Mouse (Mus musculus): Measurements from ENCODE around the gene Ccdc65. TPM values are rescaled to one million over a fixed set of nuclear protein-coding genes. Genes with fewer than 3 reads are reported as not detected.

Ccdc65 gene
- polyA plus RNA-seq, 1 experiment from 2014 or later, result 5.7 TPM

GRCm38 (mm10) chr15:98727443-98728321, 19.7 kb downstream of the Ccdc65 start, which contains the start of gene Fkbp11:
TSS of gene Fkbp11 (minus strand) at chr15:98728198.
- H3K9ac ChIP-seq (replicated peaks; ENCODE audit: low read length), result peak within 1 kb of the TSS; percentile 38
- no peak within 1 kb of the TSS for H3K27ac ChIP-seq (replicated peaks; ENCODE audit: low read depth, low read length)
- H3K4me1 ChIP-seq (ENCODE audit: control insufficient read depth, insufficient read depth, low read length), result peaks cover 6% of the 10 kb centered on the region
- H3K27me3 ChIP-seq (ENCODE audit: control insufficient read depth, insufficient read depth, low read length), result peaks cover 17% of the 10 kb centered on the region; the same call in 1 of the 2 replicates
- no peaks in the 10 kb centered on the region for H3K36me3 ChIP-seq (ENCODE audit: control insufficient read depth, insufficient read depth, low read length)
- ATAC-seq (ENCODE audit: low FRiP score, low TSS enrichment) (peak; percentile 43; the same call in 1 of the 2 replicates), DNase-seq (peak; percentile 67)
- WGBS, result under 1% methylated on average over 39 of the region's 39 CpGs
- H3K9me3 ChIP-seq (ENCODE audit: control insufficient read depth, low read length), result no peaks in the 10 kb centered on the region
- peak within 1 kb of the TSS; percentile 33 for H3K4me3 ChIP-seq (replicated peaks; ENCODE audit: low read depth, low read length)
- H3K4me2 ChIP-seq (ENCODE audit: low read length), result peak within 1 kb of the TSS; percentile 76

GRCm38 (mm10) chr15:98728366-98728765, 20.4 kb downstream of the Ccdc65 start:
- 43% methylated on average over 9 of the region's 9 CpGs for WGBS
- peaks cover 14% of the 10 kb centered on the region; the same call in 1 of the 2 replicates for H3K27me3 ChIP-seq (ENCODE audit: control insufficient read depth, insufficient read depth, low read length)
- H3K27ac ChIP-seq (replicated peaks; ENCODE audit: low read depth, low read length), result no peak overlapping the region
- H3K36me3 ChIP-seq (ENCODE audit: control insufficient read depth, insufficient read depth, low read length), result no peaks in the 10 kb centered on the region
- H3K9ac ChIP-seq (replicated peaks; ENCODE audit: low read length), result no peak overlapping the region
- H3K4me3 ChIP-seq (replicated peaks; ENCODE audit: low read depth, low read length), result no peak overlapping the region
- DNase-seq (no peak), ATAC-seq (ENCODE audit: low FRiP score, low TSS enrichment) (no peak)
- peaks cover 6% of the 10 kb centered on the region for H3K4me1 ChIP-seq (ENCODE audit: control insufficient read depth, insufficient read depth, low read length)
- H3K4me2 ChIP-seq (ENCODE audit: low read length), result peak overlapping the region; percentile 76
- no peaks in the 10 kb centered on the region for H3K9me3 ChIP-seq (ENCODE audit: control insufficient read depth, low read length)

GRCm38 (mm10) chr15:98729791-98730545, 22.0 kb downstream of the Ccdc65 start:
- H3K9me3 ChIP-seq (ENCODE audit: control insufficient read depth, low read length), result no peaks in the 10 kb centered on the region

GRCm38 (mm10) chr15:98730790-98731189, 22.8 kb downstream of the Ccdc65 start:
- no peak overlapping the region for H3K4me3 ChIP-seq (replicated peaks; ENCODE audit: low read depth, low read length)
- no peak for DNase-seq
- peaks cover 1% of the 10 kb centered on the region for H3K36me3 ChIP-seq (ENCODE audit: control insufficient read depth, insufficient read depth, low read length)
- peaks cover 6% of the 10 kb centered on the region for H3K4me1 ChIP-seq (ENCODE audit: control insufficient read depth, insufficient read depth, low read length)
- H3K9me3 ChIP-seq (ENCODE audit: control insufficient read depth, low read length), result no peaks in the 10 kb centered on the region
- H3K27me3 ChIP-seq (ENCODE audit: control insufficient read depth, insufficient read depth, low read length), result peaks cover 9% of the 10 kb centered on the region; the same call in 1 of the 2 replicates
- no peak overlapping the region for H3K4me2 ChIP-seq (ENCODE audit: low read length)
- H3K9ac ChIP-seq (replicated peaks; ENCODE audit: low read length), result no peak overlapping the region
- WGBS, result 84% methylated on average over 6 of the region's 6 CpGs
- no peak overlapping the region for H3K27ac ChIP-seq (replicated peaks; ENCODE audit: low read depth, low read length)
- no peak for ATAC-seq (ENCODE audit: low FRiP score, low TSS enrichment)

More at GRCm38 (mm10) chr15:98729791-98730545, 22.0 kb downstream of the Ccdc65 start:
- Histone ChIP-seq H3K4me2 (ENCODE audit: low read length) (no peak overlapping the region), H3K4me1 (ENCODE audit: control insufficient read depth, insufficient read depth, low read length) (peaks cover 6% of the 10 kb centered on the region), H3K27me3 (ENCODE audit: control insufficient read depth, insufficient read depth, low read length) (peaks cover 9% of the 10 kb centered on the region; the same call in 1 of the 2 replicates), H3K4me3 (replicated peaks; ENCODE audit: low read depth, low read length) (no peak overlapping the region), H3K36me3 (ENCODE audit: control insufficient read depth, insufficient read depth, low read length) (no peaks in the 10 kb centered on the region), H3K9ac (replicated peaks; ENCODE audit: low read length) (no peak overlapping the region), H3K27ac (replicated peaks; ENCODE audit: low read depth, low read length) (no peak overlapping the region)
- 81% methylated on average over 7 of the region's 7 CpGs for WGBS
- DNase-seq, result no peak
- ATAC-seq (ENCODE audit: low FRiP score, low TSS enrichment), result no peak

- ATAC-seq (ENCODE audit: low FRiP score, low TSS enrichment) (no peak), DNase-seq (no peak)
- Histone ChIP-seq H3K4me2 (ENCODE audit: low read length) (no peak overlapping the region), H3K9ac (replicated peaks; ENCODE audit: low read length) (no peak overlapping the region), H3K4me1 (ENCODE audit: control insufficient read depth, insufficient read depth, low read length) (peaks cover 6% of the 10 kb centered on the region), H3K9me3 (ENCODE audit: control insufficient read depth, low read length) (no peaks in the 10 kb centered on the region), H3K36me3 (ENCODE audit: control insufficient read depth, insufficient read depth, low read length) (peaks cover 13% of the 10 kb centered on the region), H3K4me3 (replicated peaks; ENCODE audit: low read depth, low read length) (no peak overlapping the region), H3K27ac (replicated peaks; ENCODE audit: low read depth, low read length) (no peak overlapping the region), H3K27me3 (ENCODE audit: control insufficient read depth, insufficient read depth, low read length) (no peaks in the 10 kb centered on the region)
- WGBS, result 71% methylated on average over 8 of the region's 8 CpGs
These were observed 24.1 kb downstream of the Ccdc65 start for GRCm38 (mm10) chr15:98732006-98732531.

- H3K9me3 ChIP-seq (ENCODE audit: control insufficient read depth, low read length), result no peaks in the 10 kb centered on the region
- no peak overlapping the region for H3K9ac ChIP-seq (replicated peaks; ENCODE audit: low read length)
- H3K36me3 ChIP-seq (ENCODE audit: control insufficient read depth, insufficient read depth, low read length), result peaks cover 22% of the 10 kb centered on the region
- no peak overlapping the region for H3K4me3 ChIP-seq (replicated peaks; ENCODE audit: low read depth, low read length)
- DNase-seq (no peak), ATAC-seq (ENCODE audit: low FRiP score, low TSS enrichment) (no peak)
- H3K27ac ChIP-seq (replicated peaks; ENCODE audit: low read depth, low read length), result no peak overlapping the region
- no peaks in the 10 kb centered on the region for H3K27me3 ChIP-seq (ENCODE audit: control insufficient read depth, insufficient read depth, low read length)
- no peak overlapping the region for H3K4me2 ChIP-seq (ENCODE audit: low read length)
- 62% methylated on average over 6 of the region's 6 CpGs for WGBS
- no peaks in the 10 kb centered on the region for H3K4me1 ChIP-seq (ENCODE audit: control insufficient read depth, insufficient read depth, low read length)
These were observed 25.4 kb downstream of the Ccdc65 start for GRCm38 (mm10) chr15:98733370-98733769.

GRCm38 (mm10) chr15:98733976-98734566, 26.1 kb downstream of the Ccdc65 start:
- Histone ChIP-seq H3K4me1 (ENCODE audit: control insufficient read depth, insufficient read depth, low read length) (no peaks in the 10 kb centered on the region), H3K4me3 (replicated peaks; ENCODE audit: low read depth, low read length) (no peak overlapping the region), H3K9me3 (ENCODE audit: control insufficient read depth, low read length) (no peaks in the 10 kb centered on the region), H3K36me3 (ENCODE audit: control insufficient read depth, insufficient read depth, low read length) (peaks cover 27% of the 10 kb centered on the region), H3K27me3 (ENCODE audit: control insufficient read depth, insufficient read depth, low read length) (no peaks in the 10 kb centered on the region), H3K4me2 (ENCODE audit: low read length) (no peak overlapping the region), H3K27ac (replicated peaks; ENCODE audit: low read depth, low read length) (no peak overlapping the region), H3K9ac (replicated peaks; ENCODE audit: low read length) (no peak overlapping the region)
- no peak for ATAC-seq (ENCODE audit: low FRiP score, low TSS enrichment)
- WGBS, result 92% methylated on average over 5 of the region's 5 CpGs
- no peak for DNase-seq

- ATAC-seq (ENCODE audit: low FRiP score, low TSS enrichment), result no peak
- no peak overlapping the region for H3K9ac ChIP-seq (replicated peaks; ENCODE audit: low read length)
- 93% methylated on average over 10 of the region's 10 CpGs for WGBS
- H3K4me3 ChIP-seq (replicated peaks; ENCODE audit: low read depth, low read length), result no peak overlapping the region
- H3K27ac ChIP-seq (replicated peaks; ENCODE audit: low read depth, low read length), result no peak overlapping the region
- H3K9me3 ChIP-seq (ENCODE audit: control insufficient read depth, low read length), result no peaks in the 10 kb centered on the region
- H3K27me3 ChIP-seq (ENCODE audit: control insufficient read depth, insufficient read depth, low read length), result no peaks in the 10 kb centered on the region
- H3K4me1 ChIP-seq (ENCODE audit: control insufficient read depth, insufficient read depth, low read length), result no peaks in the 10 kb centered on the region
- peaks cover 52% of the 10 kb centered on the region for H3K36me3 ChIP-seq (ENCODE audit: control insufficient read depth, insufficient read depth, low read length)
- DNase-seq, result no peak
- no peak overlapping the region for H3K4me2 ChIP-seq (ENCODE audit: low read length)
These were observed 28.5 kb downstream of the Ccdc65 start for GRCm38 (mm10) chr15:98736521-98736920.

All from midbrain, embryonic 14.5 days (tissue).